Mouse (Mus musculus): ENCODE results near the gene Slx4ip. TPM values are rescaled to one million over a fixed set of nuclear protein-coding genes. Genes with fewer than 3 reads are reported as not detected.

The Slx4ip gene
- total and polyA plus RNA-seq, 3 experiments: 1.3 to 2.5 TPM; not detected in 1

DNA sequence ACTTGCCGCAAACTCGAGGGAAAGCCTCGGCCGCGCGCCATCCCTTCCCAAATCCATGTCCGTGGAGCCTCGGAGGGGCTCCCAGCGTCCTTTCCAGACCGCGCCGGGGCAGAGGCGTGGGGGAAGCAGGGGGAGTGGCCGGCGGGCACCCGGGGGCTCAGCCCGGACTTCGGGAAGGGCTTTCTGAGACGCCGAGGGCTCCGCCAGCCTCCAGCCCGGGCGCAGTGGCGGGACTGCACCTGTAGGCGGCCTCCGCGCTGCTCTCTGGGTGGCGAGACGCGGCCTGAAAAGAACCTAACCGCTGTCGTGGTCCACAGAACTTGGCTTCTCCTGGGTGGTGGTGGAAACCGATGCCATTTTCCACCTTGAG lies 226.3 kb downstream of the Slx4ip start:
- Histone ChIP-seq H3K27ac (ENCODE audit: control insufficient read depth, low read depth, low read length) (no peak overlapping the region), H3K4me3 (ENCODE audit: control insufficient read depth in 1 of 2, insufficient read depth in 1 of 2, low read depth in 2 of 2, low read length in 2 of 2) (no peak overlapping the region), H3K27me3 (ENCODE audit: control insufficient read depth in 1 of 2, insufficient read depth in 2 of 2, low read length in 2 of 2) (no peaks in the 10 kb centered on the region), H3K36me3 (ENCODE audit: control insufficient read depth in 1 of 2, insufficient read depth in 2 of 2, low read length in 2 of 2) (no peaks in the 10 kb centered on the region), H3K4me1 (ENCODE audit: control insufficient read depth in 1 of 2, insufficient read depth in 2 of 2, low read length in 2 of 2) (no peaks in the 10 kb centered on the region), H3K9ac (ENCODE audit: control insufficient read depth, low read depth, low read length, poor library complexity, severe bottlenecking) (no peak overlapping the region), H3K79me2 (ENCODE audit: control insufficient read depth, insufficient read depth, low read length, poor library complexity) (no peaks in the 10 kb centered on the region), H3K9me3 (replicated peaks; ENCODE audit: insufficient read depth, low read length) (no peaks in the 10 kb centered on the region)
- no peak for TF ChIP-seq MXI1 (IDR thresholded peaks at IDR 0.05; ENCODE audit: low read depth, low read length)
- TF ChIP-seq CHD1 (IDR thresholded peaks at IDR 0.05; ENCODE audit: low read depth, low read length): no peak
- no peak for TF ChIP-seq GABPA (IDR thresholded peaks at IDR 0.05; ENCODE audit: low read depth, low read length)
- no peak for TF ChIP-seq ELF1 (IDR thresholded peaks at IDR 0.05; ENCODE audit: low read depth, low read length)
- TF ChIP-seq TAL1 (IDR thresholded peaks at IDR 0.05; ENCODE audit: low read length): no peak
- TF ChIP-seq MEF2A (IDR thresholded peaks at IDR 0.05; ENCODE audit: extremely low read depth, insufficient replicate concordance, low read depth, low read length, poor library complexity, severe bottlenecking): no peak
- no peak for TF ChIP-seq EP300 (IDR thresholded peaks at IDR 0.05; ENCODE audit: low read depth in 1 of 2, low read length in 2 of 2)
- TF ChIP-seq ZC3H11A (IDR thresholded peaks at IDR 0.05; ENCODE audit: low read depth, low read length): no peak
- no peak for TF ChIP-seq MYB (IDR thresholded peaks at IDR 0.05; ENCODE audit: low read depth, low read length)
- no peak for DNase-seq (ENCODE audit: low read depth, low spot score)

Other genes starting within 250 kb of the Slx4ip start
- not detected in 2 replicates for gene Snap25, start 177.8 kb upstream of the Slx4ip start, total RNA-seq (2012; rRNA removed)
- gene Snap25, start 177.8 kb upstream of the Slx4ip start, polyA plus RNA-seq (2012; ENCODE audit: insufficient read depth in 1 of 2, insufficient read length in 2 of 2, low read depth in 1 of 2, low replicate concordance in 2 of 2, missing spikeins in 1 of 2): not detected
- not detected in 2 replicates for gene AL731706.2, start 5.5 kb upstream of the Slx4ip start, total RNA-seq (2012; rRNA removed)
- 10 to 100 TPM in 1 of 2 experiments, not detected in 1; 51.2 TPM for gene AL731706.2, start 5.5 kb upstream of the Slx4ip start, polyA plus RNA-seq (2012; ENCODE audit: insufficient read depth in 1 of 2, insufficient read length in 2 of 2, low read depth in 1 of 2, low replicate concordance in 2 of 2, missing spikeins in 1 of 2)
- gene AL731706.1, start 171 bp downstream of the Slx4ip start, total RNA-seq (2012; rRNA removed): 14.2 and 16.3 TPM in 2 replicates
- gene AL731706.1, start 171 bp downstream of the Slx4ip start, polyA plus RNA-seq (2012; ENCODE audit: insufficient read depth in 1 of 2, insufficient read length in 2 of 2, low read depth in 1 of 2, low replicate concordance in 2 of 2, missing spikeins in 1 of 2): 10 to 100 TPM in 1 of 2 experiments, not detected in 1; 13.5 TPM
- 3.4 and 4.0 TPM in 2 replicates for gene Mkks, start 171 bp downstream of the Slx4ip start, total RNA-seq (2012; rRNA removed)
- gene Mkks, start 171 bp downstream of the Slx4ip start, polyA plus RNA-seq (2012; ENCODE audit: insufficient read depth in 1 of 2, insufficient read length in 2 of 2, low read depth in 1 of 2, low replicate concordance in 2 of 2, missing spikeins in 1 of 2): 1 to 10 TPM in 1 of 2 experiments, not detected in 1; 5.1 TPM
- not detected in 2 replicates for gene Jag1, start 225.4 kb downstream of the Slx4ip start, total RNA-seq (2012; rRNA removed)
- under 1 TPM in 1 of 2 experiments, not detected in 1; 0.42 TPM for gene Jag1, start 225.4 kb downstream of the Slx4ip start, polyA plus RNA-seq (2012; ENCODE audit: insufficient read depth in 1 of 2, insufficient read length in 2 of 2, low read depth in 1 of 2, low replicate concordance in 2 of 2, missing spikeins in 1 of 2)

Measured in MEL (cell line).